In genomic region chr15:25984067-25984733, GRCm38 (mm10) we compare ENCODE assay signal across 8 mouse cellular contexts. TPM values are rescaled to one million over a fixed set of nuclear protein-coding genes. Genes with fewer than 3 reads are reported as not detected.
DNase-seq lines count a peak whose midpoint lies in the region; ATAC-seq lines count a peak whose summit lies in the region.

Zfp622 (plus strand) TSS chr15:25984366.

- WGBS in hindbrain, embryonic 15.5 days, result 0% methylated on average over 57 of the region's 57 CpGs

- peaks cover 20% of the 10 kb centered on the region for H3K36me3 ChIP-seq in hindbrain, embryonic 15.5 days

- H3K27me3 ChIP-seq in hindbrain, embryonic 15.5 days, result no peaks in the 10 kb centered on the region

- H3K9me3 ChIP-seq in hindbrain, embryonic 15.5 days, result no peaks in the 10 kb centered on the region

- peak within 1 kb of the TSS; percentile 100 for H3K4me3 ChIP-seq in hindbrain, embryonic 15.5 days

- peak within 1 kb of the TSS; percentile 99 for H3K4me2 ChIP-seq in hindbrain, embryonic 15.5 days

- H3K27ac ChIP-seq in hindbrain, embryonic 15.5 days (replicated peaks), result peak within 1 kb of the TSS; percentile 86

- H3K4me1 ChIP-seq in hindbrain, embryonic 15.5 days (replicated peaks), result peaks cover 28% of the 10 kb centered on the region

- peak; percentile 97 for DNase-seq in T-cell, adult 2 months (ENCODE audit: low spot score)
- peak; percentile 92 to 94 for DNase-seq in cerebellum, postnatal 36 days
- peak; percentile 96 for DNase-seq in frontal cortex, postnatal 36 days (ENCODE audit: low spot score in 2 of 2)
- peak; percentile 92 for DNase-seq in left cerebral cortex, adult 11 months (ENCODE audit: low spot score)
- peak; percentile 96 to 98 for DNase-seq in lung, postnatal 4 days
- peak; percentile 97 for DNase-seq in retina, postnatal 7 days (ENCODE audit: low read depth, low spot score)
- DNase-seq in urinary bladder, adult 2 months (ENCODE audit: low spot score), result peak; percentile 70

- H3K9ac ChIP-seq in hindbrain, embryonic 15.5 days, result peak within 1 kb of the TSS; percentile 89

- ATAC-seq in hindbrain, embryonic 15.5 days (ENCODE audit: low FRiP score, low read depth), result peak; percentile 98

RNA-seq across cellular contexts. Expression of gene Zfp622, which starts in this region (rescaled TPM):
- 37.7 and 38.8 TPM in 2 replicates for polyA plus RNA-seq in hindbrain, embryonic 15.5 days (2015; fragmentation: Nextera tagmentation; extraction: Ambion mirVana)
- polyA plus RNA-seq in urinary bladder, adult 2 months (2012; rRNA removed), result 24.4 and 28.1 TPM in 2 replicates

Comparison
In these comparisons a context has a peak if more than half of its experiments do, and no peak if none do; other contexts are left out.
1. Peak in every context shown above with its lines: DNase-seq, ATAC-seq, H3K4me3 ChIP-seq and H3K27ac ChIP-seq.